Mouse (Mus musculus): ENCODE measurements around the gene Fut8.

Gene Fut8

GRCm38 (mm10) chr12:77428165-77428564 lies 190.2 kb downstream of the Fut8 start:
- ChIA-PET POLR2A (no interaction called here), CTCF (no interaction called here)

GRCm38 (mm10) chr12:77429381-77429780 lies 191.5 kb downstream of the Fut8 start:
- ChIA-PET POLR2A (no interaction called here), CTCF (no interaction called here)

- POLR2A ChIA-PET = no interaction called here
- CTCF ChIA-PET = no interaction called here
Measured at GRCm38 (mm10) chr12:77436733-77437132, 198.8 kb downstream of the Fut8 start.

GRCm38 (mm10) chr12:77450816-77451215 lies 212.9 kb downstream of the Fut8 start:
- CTCF ChIA-PET = no interaction called here
- POLR2A ChIA-PET = no interaction called here

GRCm38 (mm10) chr12:77466178-77466577 lies 228.3 kb downstream of the Fut8 start:
- ChIA-PET POLR2A (no interaction called here), CTCF (no interaction called here)

GRCm38 (mm10) chr12:77479931-77480330 lies 242.0 kb downstream of the Fut8 start:
- CTCF ChIA-PET = no interaction called here
- POLR2A ChIA-PET = interaction anchor here in 1 of 4 experiments (0.6 kb wide), 1 partner anchor 627 kb away, joined by 4 read pairs; no protein-coding TSS in a partner anchor

GRCm38 (mm10) chr12:77481153-77481552 lies 243.2 kb downstream of the Fut8 start:
- CTCF ChIA-PET = no interaction called here

GRCm38 (mm10) chr12:77481799-77482198 lies 243.9 kb downstream of the Fut8 start:
- CTCF ChIA-PET = no interaction called here
- POLR2A ChIA-PET = no interaction called here

More at GRCm38 (mm10) chr12:77481153-77481552, 243.2 kb downstream of the Fut8 start:
- POLR2A ChIA-PET = no interaction called here

GRCm38 (mm10) chr12:77483180-77483855 lies 245.4 kb downstream of the Fut8 start:
- ChIA-PET CTCF (no interaction called here), POLR2A (no interaction called here)

- CTCF ChIA-PET = no interaction called here
Measured at GRCm38 (mm10) chr12:77484761-77485160, 246.8 kb downstream of the Fut8 start.

GRCm38 (mm10) chr12:77491478-77491877 lies 253.6 kb downstream of the Fut8 start:
- CTCF ChIA-PET = no interaction called here
- POLR2A ChIA-PET = no interaction called here

More at GRCm38 (mm10) chr12:77484761-77485160, 246.8 kb downstream of the Fut8 start:
- POLR2A ChIA-PET = no interaction called here

- POLR2A ChIA-PET = interaction anchor here in 1 of 4 experiments (0.7 kb wide), 1 partner anchor 429 kb away, joined by 4 read pairs; no protein-coding TSS in a partner anchor
- CTCF ChIA-PET = interaction anchor here in 1 of 4 experiments (0.6 kb wide), 1 partner anchor 124 kb away, joined by 3 read pairs; no protein-coding TSS in a partner anchor
Measured at GRCm38 (mm10) chr12:77495781-77496180, 257.9 kb downstream of the Fut8 start.

GRCm38 (mm10) chr12:77498153-77498552 lies 260.2 kb downstream of the Fut8 start:
- POLR2A ChIA-PET = no interaction called here

GRCm38 (mm10) chr12:77500439-77501055 lies 262.6 kb downstream of the Fut8 start:
- ChIA-PET POLR2A (no interaction called here), CTCF (no interaction called here)

More at GRCm38 (mm10) chr12:77498153-77498552, 260.2 kb downstream of the Fut8 start:
- CTCF ChIA-PET = no interaction called here

GRCm38 (mm10) chr12:77501466-77502240 lies 263.7 kb downstream of the Fut8 start:
- POLR2A ChIA-PET = interaction anchor here in 1 of 4 experiments (0.7 kb wide), 1 partner anchor 108 kb away, joined by 4 read pairs; no protein-coding TSS in a partner anchor
- CTCF ChIA-PET = no interaction called here

GRCm38 (mm10) chr12:77502243-77502642 lies 264.3 kb downstream of the Fut8 start:
- ChIA-PET POLR2A (interaction anchor here in 1 of 4 experiments (0.6 to 0.7 kb wide), 2 partner anchors 108 to 351 kb away, joined by 3 to 4 read pairs; no protein-coding TSS in a partner anchor), CTCF (interaction anchor here in 1 of 4 experiments (0.6 kb wide), 1 partner anchor 50 kb away, joined by 3 read pairs; no protein-coding TSS in a partner anchor)

- CTCF ChIA-PET = no interaction called here
Measured at GRCm38 (mm10) chr12:77505431-77505830, 267.5 kb downstream of the Fut8 start.

GRCm38 (mm10) chr12:77507770-77508169 lies 269.8 kb downstream of the Fut8 start:
- POLR2A ChIA-PET = no interaction called here
- CTCF ChIA-PET = no interaction called here

More at GRCm38 (mm10) chr12:77505431-77505830, 267.5 kb downstream of the Fut8 start:
- POLR2A ChIA-PET = no interaction called here

GRCm38 (mm10) chr12:77510758-77511157 lies 272.8 kb downstream of the Fut8 start:
- ChIA-PET POLR2A (no interaction called here), CTCF (no interaction called here)

- CTCF ChIA-PET = interaction anchor here in 1 of 4 experiments (0.6 kb wide), 1 partner anchor 501 kb away, joined by 3 read pairs; no protein-coding TSS in a partner anchor
- POLR2A ChIA-PET = no interaction called here
Measured at GRCm38 (mm10) chr12:77511206-77511605, 273.3 kb downstream of the Fut8 start.
